In the genomic region with DNA sequence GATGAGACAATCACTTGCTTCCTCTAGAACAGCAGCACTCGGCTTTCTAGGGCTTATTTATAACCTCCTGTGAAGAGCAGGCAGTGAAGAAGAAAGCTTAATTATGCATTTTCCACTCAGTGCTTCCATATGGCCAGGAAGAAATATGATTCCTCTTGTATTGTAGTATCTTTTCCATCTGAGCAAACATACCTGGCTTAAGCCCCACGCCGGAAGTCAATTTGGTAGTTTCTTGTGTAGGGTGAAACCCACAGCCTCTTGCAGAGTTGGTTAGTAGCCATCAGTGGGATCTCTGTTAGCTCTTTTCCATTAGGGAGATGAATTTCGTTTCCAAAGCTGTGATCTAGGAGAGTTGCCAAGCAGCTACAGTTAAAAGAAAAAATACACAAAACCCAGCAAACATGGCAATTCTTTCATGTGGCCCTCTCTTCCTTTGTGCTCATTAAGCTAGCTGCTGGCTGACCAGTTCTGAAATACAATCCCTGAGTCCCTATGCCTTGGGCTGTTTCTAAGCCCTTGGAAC, we compare ENCODE assay signal across 15 mouse cellular contexts.
DNase-seq lines count a peak whose midpoint lies in the region; ATAC-seq and TF ChIP-seq lines count a peak whose summit lies in the region.
"Had no signal": no experiment of that assay in that cellular context is flagged by ENCODE, and none has a peak within 500 bp of the region (broad histone marks: within the 10 kb centered on the region; RNA-seq: fewer than 3 reads in every experiment).

No protein-coding gene starts in this region.

- H3K4me2 ChIP-seq in heart, embryonic 13.5 days: no peak overlapping the region
- H3K4me2 ChIP-seq in lung, embryonic 14.5 days: no peak overlapping the region
- H3K4me2 ChIP-seq: embryonic facial prominence, embryonic 12.5 days; heart, embryonic 15.5 days; limb, embryonic 15.5 days had no signal

- ATAC-seq in heart, embryonic 13.5 days (ENCODE audit: extremely low read depth, insufficient number of reproducible peaks, low FRiP score, low TSS enrichment): no peak
- ATAC-seq in lung, embryonic 14.5 days (ENCODE audit: insufficient read depth): no peak
- no peak for ATAC-seq in monocyte, adult 5-6 weeks (replicated peaks; ENCODE audit: insufficient number of reproducible peaks, low FRiP score, low TSS enrichment, poor library complexity, severe bottlenecking)

- 0 out of 2 replicates have a peak overlapping the region, but pooled peaks have one; percentile 25 for H3K27ac ChIP-seq in heart, embryonic 13.5 days (replicated peaks)
- no peak overlapping the region for H3K27ac ChIP-seq in heart, embryonic 10.5 days
- H3K27ac ChIP-seq in lung, embryonic 14.5 days (ENCODE audit: low read depth): no peak overlapping the region
- H3K27ac ChIP-seq: embryonic facial prominence, embryonic 12.5 days; heart, embryonic 15.5 days; limb, embryonic 15.5 days; macrophage had no signal

- H3K27me3 ChIP-seq in heart, embryonic 13.5 days (replicated peaks): no peaks in the 10 kb centered on the region
- no peaks in the 10 kb centered on the region for H3K27me3 ChIP-seq in heart, embryonic 10.5 days (ENCODE audit: insufficient read depth, poor library complexity, severe bottlenecking)
- H3K27me3 ChIP-seq in lung, embryonic 14.5 days (ENCODE audit: insufficient read depth, low read length): no peaks in the 10 kb centered on the region
- H3K27me3 ChIP-seq: embryonic facial prominence, embryonic 12.5 days; heart, embryonic 15.5 days; limb, embryonic 15.5 days had no signal

- TF ChIP-seq CTCF in lung, embryonic 14.5 days (IDR thresholded peaks at IDR 0.05; ENCODE audit: low read depth): no peak
- TF ChIP-seq CTCF in brain, embryonic 14.5 days (IDR thresholded peaks at IDR 0.05; ENCODE audit: borderline replicate concordance, extremely low read depth, insufficient read depth, insufficient read length): no peak

- no peaks in the 10 kb centered on the region for H3K36me3 ChIP-seq in heart, embryonic 13.5 days
- no peaks in the 10 kb centered on the region for H3K36me3 ChIP-seq in heart, embryonic 10.5 days
- no peaks in the 10 kb centered on the region for H3K36me3 ChIP-seq in lung, embryonic 14.5 days (ENCODE audit: insufficient read depth)
- H3K36me3 ChIP-seq: embryonic facial prominence, embryonic 12.5 days; heart, embryonic 15.5 days; limb, embryonic 15.5 days had no signal

- TF ChIP-seq POLR2A in brain, embryonic 14.5 days (IDR thresholded peaks at IDR 0.05; ENCODE audit: borderline replicate concordance, extremely low read depth, insufficient read depth, insufficient read length, poor library complexity, severe bottlenecking): no peak

- H3K4me3 ChIP-seq in heart, embryonic 13.5 days: no peak overlapping the region
- no peak overlapping the region for H3K4me3 ChIP-seq in heart, embryonic 10.5 days
- no peak overlapping the region for H3K4me3 ChIP-seq in lung, embryonic 14.5 days (ENCODE audit: low read depth, low read length)
- H3K4me3 ChIP-seq: embryonic facial prominence, embryonic 12.5 days; heart, embryonic 15.5 days; limb, embryonic 15.5 days had no signal

- H3K9me3 ChIP-seq in heart, embryonic 13.5 days: no peaks in the 10 kb centered on the region
- no peaks in the 10 kb centered on the region for H3K9me3 ChIP-seq in heart, embryonic 10.5 days
- no peaks in the 10 kb centered on the region for H3K9me3 ChIP-seq in lung, embryonic 14.5 days (ENCODE audit: low read depth, low read length)
- H3K9me3 ChIP-seq: embryonic facial prominence, embryonic 12.5 days; heart, embryonic 15.5 days; limb, embryonic 15.5 days had no signal

- 66% methylated on average over 4 of the region's 4 CpGs for WGBS in heart, embryonic 13.5 days
- WGBS in heart, embryonic 10.5 days: 78% methylated on average over 4 of the region's 4 CpGs
- 50% methylated on average over 4 of the region's 4 CpGs for WGBS in lung, embryonic 14.5 days

- no peak overlapping the region for H3K9ac ChIP-seq in heart, embryonic 13.5 days
- no peak overlapping the region for H3K9ac ChIP-seq in lung, embryonic 14.5 days
- H3K9ac ChIP-seq: embryonic facial prominence, embryonic 12.5 days; heart, embryonic 15.5 days; limb, embryonic 15.5 days had no signal

- DNase-seq in heart, embryonic 10.5 days (ENCODE audit: low spot score): no peak
- peak; percentile 57 for DNase-seq in lung, embryonic 14.5 days
- DNase-seq in lung, postnatal 36 days: no peak
- peak; percentile 60 for DNase-seq in brain, embryonic 14.5 days (ENCODE audit: low read depth)
- DNase-seq in layer of hippocampus, adult 9-11 months: peak; percentile 29
- no peak for DNase-seq in adrenal gland, postnatal 4 days (ENCODE audit: low spot score in 2 of 2)
- DNase-seq: adrenal gland, postnatal 36 days; gastrocnemius, postnatal 10 days; thymus, adult 18-20 months had no signal

- H3K4me1 ChIP-seq in heart, embryonic 13.5 days: peaks cover 52% of the 10 kb centered on the region
- peaks cover 39% of the 10 kb centered on the region for H3K4me1 ChIP-seq in heart, embryonic 10.5 days
- peaks cover 4% of the 10 kb centered on the region for H3K4me1 ChIP-seq in lung, embryonic 14.5 days (ENCODE audit: insufficient read depth)
- H3K4me1 ChIP-seq: limb, embryonic 15.5 days had no signal

Comparison
In these comparisons a context has a peak if more than half of its experiments do, and no peak if none do; other contexts are left out.
1. DNase-seq: peak in lung, embryonic 14.5 days (single experiment), brain, embryonic 14.5 days (single experiment) and layer of hippocampus, adult 9-11 months (single experiment); none in heart, embryonic 10.5 days (single experiment), lung, postnatal 36 days (single experiment) and adrenal gland, postnatal 4 days (0 of 2).